Mouse (Mus musculus): ENCODE data around the gene Gpnmb. TPM values are rescaled to one million over a fixed set of nuclear protein-coding genes. Genes with fewer than 3 reads are reported as not detected.

The Gpnmb gene
- polyA plus RNA-seq, 1 experiment from 2014 or later, result 0.38 TPM

DNA sequence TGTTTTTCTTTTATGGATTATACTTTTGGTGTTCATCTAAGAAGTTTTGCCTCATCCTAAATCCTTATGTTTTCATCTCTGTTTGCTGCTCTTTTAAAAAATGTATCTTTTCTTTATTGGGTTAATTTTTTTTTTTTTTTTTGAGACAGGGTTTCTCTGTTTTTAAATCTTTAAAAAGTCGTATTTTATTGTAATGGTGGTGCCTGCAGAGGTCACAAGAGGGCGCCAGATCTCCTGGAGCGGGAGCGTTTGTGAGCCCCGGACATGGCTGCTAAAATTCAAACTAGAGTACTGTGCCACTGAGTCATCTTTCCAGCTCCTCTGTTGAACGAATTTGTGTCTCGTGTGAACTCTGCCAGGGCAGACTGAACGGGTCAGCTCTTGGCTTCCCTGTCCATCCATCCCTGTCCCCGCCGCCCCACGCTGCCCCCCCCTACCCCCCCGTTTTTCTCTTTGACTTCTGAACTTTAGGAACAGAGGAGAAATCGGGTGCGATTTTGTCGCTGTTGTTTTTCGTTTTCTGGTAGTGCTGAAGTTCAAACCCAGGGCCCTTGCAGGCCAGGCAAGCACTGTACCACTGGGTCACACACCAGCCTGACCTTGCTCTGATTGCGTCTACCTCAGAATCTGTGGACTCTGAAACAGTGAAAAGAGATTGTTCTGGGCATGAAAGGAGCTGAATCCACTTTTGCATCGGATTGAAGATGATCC lies 3.3 kb downstream of the Gpnmb start:
- no peak for ATAC-seq (replicated peaks; ENCODE audit: low FRiP score)
- Histone ChIP-seq H3K27ac (no peak overlapping the region), H3K9me3 (replicated peaks) (no peaks in the 10 kb centered on the region), H3K9ac (no peak overlapping the region), H3K4me3 (replicated peaks) (peak overlapping the region; percentile 35), H3K27me3 (peaks cover 15% of the 10 kb centered on the region), H3K4me1 (peaks cover 20% of the 10 kb centered on the region), H3K4me2 (peak overlapping the region; percentile 53), H3K36me3 (no peaks in the 10 kb centered on the region)
- 11% methylated on average over 18 of the region's 18 CpGs for WGBS

- Histone ChIP-seq H3K9me3 (replicated peaks) (no peaks in the 10 kb centered on the region), H3K36me3 (no peaks in the 10 kb centered on the region), H3K27ac (no peak overlapping the region), H3K4me1 (no peaks in the 10 kb centered on the region), H3K9ac (no peak overlapping the region), H3K4me3 (replicated peaks) (no peak overlapping the region), H3K4me2 (no peak overlapping the region), H3K27me3 (no peaks in the 10 kb centered on the region)
- WGBS, result 66% methylated on average over 6 of the region's 6 CpGs
- no peak for ATAC-seq (replicated peaks; ENCODE audit: low FRiP score)
Observed at GRCm38 (mm10) chr6:49046502-49046901, 10.2 kb downstream of the Gpnmb start.

GRCm38 (mm10) chr6:49046976-49047375 lies 10.6 kb downstream of the Gpnmb start:
- Histone ChIP-seq H3K4me1 (no peaks in the 10 kb centered on the region), H3K9ac (no peak overlapping the region), H3K4me2 (no peak overlapping the region), H3K27ac (no peak overlapping the region), H3K27me3 (no peaks in the 10 kb centered on the region), H3K9me3 (replicated peaks) (no peaks in the 10 kb centered on the region), H3K36me3 (no peaks in the 10 kb centered on the region), H3K4me3 (replicated peaks) (no peak overlapping the region)
- no peak for ATAC-seq (replicated peaks; ENCODE audit: low FRiP score)
- 62% methylated on average over 8 of the region's 8 CpGs for WGBS

DNA sequence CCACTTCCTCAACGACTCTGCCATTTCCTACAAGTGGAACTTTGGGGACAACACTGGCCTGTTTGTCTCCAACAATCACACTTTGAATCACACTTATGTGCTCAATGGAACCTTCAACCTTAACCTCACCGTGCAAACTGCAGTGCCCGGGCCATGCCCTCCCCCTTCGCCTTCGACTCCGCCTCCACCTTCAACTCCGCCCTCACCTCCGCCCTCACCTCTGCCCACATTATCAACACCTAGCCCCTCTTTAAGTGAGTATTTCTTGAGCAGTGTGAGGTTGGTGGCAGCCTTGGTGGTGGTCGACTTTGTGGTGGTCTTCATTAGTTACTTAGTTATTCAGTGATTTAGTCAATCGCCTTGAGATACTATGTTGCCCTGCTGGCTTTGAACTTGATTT lies 11.5 kb downstream of the Gpnmb start:
- Histone ChIP-seq H3K4me2 (no peak overlapping the region), H3K27ac (no peak overlapping the region), H3K4me3 (replicated peaks) (no peak overlapping the region), H3K27me3 (no peaks in the 10 kb centered on the region), H3K36me3 (no peaks in the 10 kb centered on the region), H3K9ac (no peak overlapping the region), H3K4me1 (no peaks in the 10 kb centered on the region), H3K9me3 (replicated peaks) (no peaks in the 10 kb centered on the region)
- 76% methylated on average over 10 of the region's 10 CpGs for WGBS
- no peak for ATAC-seq (replicated peaks; ENCODE audit: low FRiP score)

DNA sequence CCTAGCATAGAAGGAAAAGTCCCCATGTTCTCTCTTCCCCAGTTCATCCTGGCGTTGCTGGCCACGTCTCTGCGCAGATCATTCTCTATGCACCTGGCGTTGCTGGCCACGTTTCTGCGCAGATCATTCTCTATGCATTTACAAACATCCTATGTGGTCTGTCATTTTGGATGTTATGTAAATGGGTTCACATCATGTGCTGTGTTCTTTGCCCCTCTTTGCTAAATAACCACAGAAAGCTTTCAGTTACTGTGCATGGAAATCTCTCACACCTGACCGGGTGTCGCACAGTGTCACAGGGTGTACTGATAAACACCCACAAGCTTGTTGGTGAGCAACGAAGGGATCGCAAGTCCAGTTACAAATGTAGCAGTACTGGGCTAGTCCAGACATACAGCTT lies 12.0 kb downstream of the Gpnmb start:
- ATAC-seq (replicated peaks; ENCODE audit: low FRiP score), result no peak
- Histone ChIP-seq H3K4me2 (no peak overlapping the region), H3K27me3 (no peaks in the 10 kb centered on the region), H3K36me3 (no peaks in the 10 kb centered on the region), H3K9ac (no peak overlapping the region), H3K27ac (no peak overlapping the region), H3K4me3 (replicated peaks) (no peak overlapping the region), H3K9me3 (replicated peaks) (no peaks in the 10 kb centered on the region), H3K4me1 (no peaks in the 10 kb centered on the region)
- 90% methylated on average over 10 of the region's 10 CpGs for WGBS

- H3K9ac ChIP-seq, result no peak overlapping the region
- peaks cover 9% of the 10 kb centered on the region for H3K4me1 ChIP-seq
- no peak overlapping the region for H3K27ac ChIP-seq
- H3K36me3 ChIP-seq, result no peaks in the 10 kb centered on the region
- no peak for ATAC-seq (replicated peaks; ENCODE audit: low FRiP score)
- 71% methylated on average over 11 of the region's 11 CpGs for WGBS
- H3K4me3 ChIP-seq (replicated peaks), result no peak overlapping the region
- H3K4me2 ChIP-seq, result no peak overlapping the region
- peaks cover 3% of the 10 kb centered on the region; the same call in 1 of the 2 replicates for H3K9me3 ChIP-seq (replicated peaks)
- no peaks in the 10 kb centered on the region for H3K27me3 ChIP-seq
Observed at GRCm38 (mm10) chr6:49050677-49051410, 14.5 kb downstream of the Gpnmb start.

DNA sequence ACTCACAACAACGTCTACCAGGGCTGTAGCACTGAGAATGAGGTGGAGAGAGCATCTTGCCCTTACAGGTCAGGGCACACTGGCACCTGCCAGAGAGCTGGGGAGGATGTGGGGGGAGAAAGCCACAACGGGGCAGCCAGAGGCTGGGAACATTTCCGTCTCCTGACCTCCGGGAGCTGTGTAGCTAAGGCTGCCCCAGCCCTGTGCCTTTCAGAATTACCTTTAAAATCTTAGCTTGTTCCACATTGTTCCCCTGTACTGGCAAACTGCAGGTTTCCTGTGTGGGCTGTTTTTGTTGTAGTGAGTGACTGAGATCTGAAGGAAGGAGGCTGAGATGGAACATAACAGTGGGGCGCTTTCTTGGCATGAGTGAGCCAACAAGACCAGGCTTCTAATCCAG lies 15.8 kb downstream of the Gpnmb start:
- Histone ChIP-seq H3K36me3 (no peaks in the 10 kb centered on the region), H3K27me3 (no peaks in the 10 kb centered on the region), H3K9me3 (replicated peaks) (peaks cover 3% of the 10 kb centered on the region; the same call in 1 of the 2 replicates), H3K9ac (no peak overlapping the region), H3K27ac (no peak overlapping the region), H3K4me2 (no peak overlapping the region), H3K4me1 (peaks cover 9% of the 10 kb centered on the region), H3K4me3 (replicated peaks) (no peak overlapping the region)
- no peak for ATAC-seq (replicated peaks; ENCODE audit: low FRiP score)
- WGBS, result 62% methylated on average over 5 of the region's 5 CpGs

DNA sequence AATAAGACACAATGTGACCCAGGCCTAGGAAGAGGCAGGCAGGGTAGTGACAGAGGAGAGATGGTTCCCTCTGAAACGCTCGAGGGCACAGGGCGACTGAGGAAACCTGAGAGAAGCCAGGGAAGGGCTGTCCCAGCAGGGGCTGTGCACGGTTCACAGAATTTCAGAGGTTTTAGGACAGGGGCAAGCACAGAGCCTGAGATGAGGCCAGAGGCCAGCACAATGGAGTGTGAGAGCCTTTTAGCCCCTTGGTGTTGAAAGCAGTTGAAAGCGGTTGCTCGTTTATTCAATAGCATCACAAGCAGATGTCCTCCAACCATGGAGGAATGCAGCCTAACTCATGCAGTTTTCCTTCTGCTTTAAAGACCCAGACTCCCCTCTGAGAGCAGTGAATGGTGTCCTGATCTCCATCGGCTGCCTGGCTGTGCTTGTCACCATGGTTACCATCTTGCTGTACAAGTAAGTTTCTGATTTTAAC lies 18.9 kb downstream of the Gpnmb start:
- H3K9me3 ChIP-seq (replicated peaks), result peaks cover 3% of the 10 kb centered on the region; the same call in 1 of the 2 replicates
- 19% methylated on average over 7 of the region's 7 CpGs for WGBS
- H3K27ac ChIP-seq, result peak overlapping the region; percentile 37; the same call in 1 of the 2 replicates
- H3K36me3 ChIP-seq, result no peaks in the 10 kb centered on the region
- ATAC-seq (replicated peaks; ENCODE audit: low FRiP score), result peak; percentile 49; the same call in 1 of the 2 replicates
- no peak overlapping the region for H3K9ac ChIP-seq
- H3K4me2 ChIP-seq, result no peak overlapping the region
- H3K4me3 ChIP-seq (replicated peaks), result no peak overlapping the region
- H3K4me1 ChIP-seq, result peaks cover 9% of the 10 kb centered on the region
- H3K27me3 ChIP-seq, result no peaks in the 10 kb centered on the region

DNA sequence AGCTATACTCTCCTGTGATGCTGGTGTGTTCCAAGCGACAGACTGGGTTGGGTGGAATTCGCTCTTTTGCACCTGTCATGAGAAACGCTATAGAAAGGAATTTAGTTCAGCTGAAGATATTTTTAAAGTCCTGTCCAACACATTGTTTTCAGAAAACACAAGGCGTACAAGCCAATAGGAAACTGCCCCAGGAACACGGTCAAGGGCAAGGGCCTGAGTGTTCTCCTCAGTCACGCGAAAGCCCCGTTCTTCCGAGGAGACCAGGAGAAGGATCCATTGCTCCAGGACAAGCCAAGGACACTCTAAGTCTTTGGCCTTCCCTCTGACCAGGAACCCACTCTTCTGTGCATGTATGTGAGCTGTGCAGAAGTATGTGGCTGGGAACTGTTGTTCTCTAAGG lies 19.7 kb downstream of the Gpnmb start:
- Histone ChIP-seq H3K4me2 (no peak overlapping the region), H3K9ac (no peak overlapping the region), H3K27me3 (no peaks in the 10 kb centered on the region), H3K4me1 (peaks cover 9% of the 10 kb centered on the region), H3K36me3 (no peaks in the 10 kb centered on the region), H3K9me3 (replicated peaks) (peaks cover 3% of the 10 kb centered on the region; the same call in 1 of the 2 replicates), H3K27ac (no peak overlapping the region), H3K4me3 (replicated peaks) (no peak overlapping the region)
- no peak for ATAC-seq (replicated peaks; ENCODE audit: low FRiP score)
- WGBS, result 78% methylated on average over 9 of the region's 9 CpGs

DNA sequence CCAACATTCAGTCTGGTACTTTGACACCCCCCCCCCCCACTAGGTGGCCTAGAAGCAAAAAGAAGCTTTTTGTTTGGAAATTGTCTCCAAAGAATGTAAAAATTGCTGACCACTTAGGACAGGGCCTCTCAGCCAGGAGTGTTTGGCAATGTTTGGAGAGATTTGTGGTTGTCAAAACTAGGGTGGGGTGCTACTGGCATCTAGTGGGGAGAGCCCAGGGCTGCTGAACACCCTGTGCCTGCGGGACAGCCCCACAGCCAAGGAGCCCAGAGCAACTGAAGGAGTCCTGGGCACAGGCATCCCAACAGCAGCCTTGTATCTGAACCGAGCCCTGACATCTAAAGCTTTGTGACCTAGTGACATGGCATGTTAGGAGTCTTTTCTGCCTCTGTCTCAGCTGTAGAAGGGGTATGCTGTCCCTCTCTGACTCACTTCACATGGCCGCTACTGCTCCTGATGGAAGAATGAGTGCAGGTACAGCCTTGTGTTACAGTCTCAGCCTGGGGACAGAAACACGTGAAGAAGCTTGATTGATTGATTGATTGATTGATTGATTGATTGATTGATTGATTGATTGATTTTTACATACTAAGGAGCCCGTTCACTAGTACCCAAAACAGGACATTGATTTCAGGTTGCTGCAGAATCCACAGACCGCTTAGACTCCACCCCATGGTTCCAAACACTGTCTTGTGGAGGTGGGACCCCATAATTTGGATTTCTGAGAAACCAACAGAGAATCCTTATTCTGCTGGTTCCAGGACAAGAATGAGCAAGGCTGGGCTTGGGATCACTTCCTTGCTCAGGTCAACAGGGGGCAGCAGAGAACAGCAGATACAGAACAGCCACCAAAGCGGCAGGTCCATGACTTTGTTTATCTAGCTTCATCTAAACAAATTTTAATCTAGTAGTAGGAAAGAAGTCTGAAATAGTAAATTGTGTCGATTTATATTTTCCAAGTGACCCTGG lies 21.0 kb downstream of the Gpnmb start:
- Histone ChIP-seq H3K27me3 (no peaks in the 10 kb centered on the region), H3K4me1 (peaks cover 9% of the 10 kb centered on the region), H3K9me3 (replicated peaks) (peaks cover 3% of the 10 kb centered on the region; the same call in 1 of the 2 replicates), H3K4me3 (replicated peaks) (no peak overlapping the region), H3K4me2 (no peak overlapping the region), H3K9ac (no peak overlapping the region), H3K36me3 (no peaks in the 10 kb centered on the region), H3K27ac (no peak overlapping the region)
- no peak for ATAC-seq (replicated peaks; ENCODE audit: low FRiP score)
- WGBS, result 38% methylated on average over 8 of the region's 8 CpGs

DNA sequence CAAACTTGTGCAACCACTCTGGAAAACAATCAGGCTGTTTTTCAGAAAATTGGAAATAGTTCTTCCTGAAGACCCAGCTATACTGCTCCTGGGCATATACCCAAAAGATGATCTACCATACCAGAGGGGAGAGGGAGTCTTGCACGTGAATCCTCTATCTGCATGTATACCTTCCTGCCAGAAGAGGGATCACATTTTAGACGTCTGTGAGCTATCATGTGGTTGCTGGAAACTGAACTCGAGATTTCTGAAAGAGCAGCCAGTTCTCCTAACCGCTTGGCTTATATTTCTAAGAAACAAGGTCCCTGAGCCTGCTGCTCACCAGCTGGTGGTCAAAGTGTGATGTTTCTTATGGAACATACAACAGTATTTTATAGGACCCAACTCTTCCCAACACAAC lies 32.0 kb downstream of the Gpnmb start:
- H3K4me3 ChIP-seq (replicated peaks), result no peak overlapping the region
- no peak overlapping the region for H3K27ac ChIP-seq
- no peaks in the 10 kb centered on the region for H3K9me3 ChIP-seq (replicated peaks)
- no peaks in the 10 kb centered on the region for H3K36me3 ChIP-seq
- WGBS, result 46% methylated on average over 4 of the region's 4 CpGs
- H3K4me2 ChIP-seq, result no peak overlapping the region
- H3K4me1 ChIP-seq, result 0 out of 2 replicates have a peak, but pooled peaks cover 4% of the 10 kb centered on the region
- H3K27me3 ChIP-seq, result no peaks in the 10 kb centered on the region
- ATAC-seq (replicated peaks; ENCODE audit: low FRiP score), result no peak
- no peak overlapping the region for H3K9ac ChIP-seq
